Mouse (Mus musculus) liver, embryonic 16.5 days (tissue): ENCODE results near the gene Ang5. TPM values are rescaled to one million over a fixed set of nuclear protein-coding genes. Genes with fewer than 3 reads are reported as not detected.
"Not testable (repeated sequence)": the region's sequence is repeated elsewhere in the genome, so short reads cannot be mapped to it uniquely, and the experiment has no call there.

Experiments used
- ATAC-seq: fragments of 200-750 bp; cut with Nextera tagmentation; 2 replicates; pipeline ENCODE4 v1.8.0; 2017; ENCODE audit warnings: low read depth, mild to moderate bottlenecking, moderate number of reproducible peaks, moderate library complexity
- H3K27ac ChIP-seq: fragments of 300-500 bp; sonication (generic); 2 replicates; pipeline ENCODE4 v1.5.1; 2014; ENCODE audit warnings: mild to moderate bottlenecking, low read length
- H3K27me3 ChIP-seq: fragments of 300-500 bp; sonication (generic); 2 replicates; pipeline ENCODE4 v1.6.1; 2014; ENCODE audit warnings: low read depth, low read length, mixed read lengths; ENCODE audit not compliant: control insufficient read depth, insufficient read depth
- H3K36me3 ChIP-seq: fragments of 300-500 bp; sonication (generic); 2 replicates; pipeline ENCODE4 v1.6.1; 2014; ENCODE audit warnings: mild to moderate bottlenecking; ENCODE audit not compliant: control insufficient read depth, insufficient read depth
- H3K4me1 ChIP-seq: fragments of 300-500 bp; sonication (generic); 2 replicates; pipeline ENCODE4 v1.6.1; 2014; ENCODE audit warnings: low read depth, low read length, mixed read lengths; ENCODE audit not compliant: control insufficient read depth
- H3K4me2 ChIP-seq: fragments of 300-500 bp; sonication (generic); 2 replicates; pipeline ENCODE4 v1.6.1; 2014; ENCODE audit warnings: low read depth, low read length, mixed read lengths
- H3K4me3 ChIP-seq: fragments of 300-500 bp; sonication (generic); 2 replicates; pipeline ENCODE4 v1.5.1; 2014; ENCODE audit warnings: low read depth, mild to moderate bottlenecking, low read length
- H3K9ac ChIP-seq: fragments of 300-500 bp; sonication (generic); 2 replicates; pipeline ENCODE4 v1.6.1; 2014; ENCODE audit warnings: low read depth, low read length
- H3K9me3 ChIP-seq: fragments of 300-500 bp; sonication (generic); replicated peaks from 2 replicates; pipeline ENCODE4 v1.6.1; 2016; ENCODE audit warnings: low read length; ENCODE audit not compliant: control insufficient read depth
- WGBS: fragments of 180-500 bp; shearing (Covaris S2); extraction: QIAGEN DNeasy Blood & Tissue Kit; methylation state at CpG from one replicate; pipeline ENCODE4 v1.1.7; 2014; ENCODE audit not compliant: insufficient replicate concordance; 5-methylcytosine and 5-hydroxymethylcytosine counted together
- polyA plus RNA-seq: library from polyadenylated mRNA; unstranded; fragments of >200 nt; fragmentation: Nextera tagmentation; extraction: Ambion mirVana; gene quantifications from 2 replicates; pipeline ENCODE4 v1.2.1, GENCODE M21; 2015

Gene Ang5
- polyA plus RNA-seq: not detected in 2 replicates

DNA sequence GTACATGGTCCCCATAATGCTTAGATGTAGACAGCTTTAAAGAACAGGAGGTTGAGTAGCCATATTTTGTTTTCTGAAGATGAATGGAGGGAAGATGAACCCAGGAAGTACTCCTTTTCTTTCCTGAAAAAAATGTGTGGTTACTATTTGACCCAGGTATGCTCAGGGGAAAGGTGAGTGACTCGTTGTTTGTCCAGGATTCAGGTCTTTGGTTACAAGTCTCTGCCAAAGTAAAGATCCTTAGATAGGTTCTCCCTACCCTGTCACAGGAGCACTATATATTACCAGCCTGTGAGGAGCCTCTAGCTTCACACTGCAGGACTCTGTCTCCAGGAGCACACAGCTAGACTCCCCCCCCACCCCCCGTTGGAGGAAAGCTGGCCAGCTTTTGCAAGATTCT lies at the start of gene Ang5:
Gene Ang5 (plus strand): TSS at position 301 of the 400 bp plus-strand sequence.
- H3K9me3 ChIP-seq, H3K4me1 ChIP-seq, H3K27ac ChIP-seq, H3K36me3 ChIP-seq, H3K4me3 ChIP-seq, ATAC-seq, H3K27me3 ChIP-seq, H3K4me2 ChIP-seq, H3K9ac ChIP-seq: not testable (repeated sequence)
- no CpG with 5 or more reads among the region's 2 CpGs for WGBS

DNA sequence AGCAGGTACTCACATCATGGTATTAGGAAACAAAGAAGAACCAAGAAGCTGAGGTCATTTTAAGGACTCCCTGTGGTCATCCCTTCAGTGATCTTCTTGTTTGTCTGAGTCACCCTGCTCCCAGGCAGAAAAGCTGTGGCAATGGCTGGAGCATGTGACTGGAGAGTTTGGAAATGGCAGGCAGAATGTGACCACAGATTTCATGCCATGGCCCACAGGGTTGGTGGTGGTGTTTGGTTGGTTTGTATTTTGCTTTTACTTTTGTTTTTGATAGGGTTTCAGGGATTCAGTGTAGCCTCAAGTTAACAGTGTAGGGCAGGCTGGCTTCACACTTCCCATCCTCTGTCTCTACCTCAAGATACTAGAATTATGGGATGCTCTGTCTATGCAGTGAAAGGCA lies 38.7 kb upstream of the Ang5 start:
- H3K9me3 ChIP-seq, H3K4me3 ChIP-seq, ATAC-seq: not testable (repeated sequence)

DNA sequence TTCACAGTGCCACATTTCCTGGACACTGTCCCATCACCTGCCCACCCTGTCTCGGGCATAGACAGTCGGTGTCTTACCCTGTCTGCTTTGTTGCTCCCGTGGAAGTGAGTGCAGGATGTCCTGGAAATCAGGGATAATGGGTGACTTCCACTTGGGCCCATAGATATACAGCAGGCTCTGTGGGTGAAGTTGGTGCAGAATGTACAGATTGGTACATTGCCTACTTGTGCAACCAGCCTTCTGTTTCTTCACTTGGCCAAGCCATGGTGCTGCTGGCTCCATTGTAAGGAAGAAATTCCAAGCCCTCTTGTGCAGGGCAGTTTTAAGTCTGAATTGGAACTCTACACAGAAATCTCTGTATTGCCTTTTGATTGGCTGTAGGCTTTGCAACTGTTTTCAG lies 33.4 kb upstream of the Ang5 start, which contains the start of gene Ear10:
Gene Ear10 (minus strand): TSS at position 101 of the 400 bp plus-strand sequence.
- H3K4me1 ChIP-seq, H3K9me3 ChIP-seq, H3K4me3 ChIP-seq, H3K27ac ChIP-seq, ATAC-seq, H3K36me3 ChIP-seq, H3K4me2 ChIP-seq, H3K27me3 ChIP-seq, H3K9ac ChIP-seq: not testable (repeated sequence)
- 67% methylated on average over 3 of the region's 3 CpGs for WGBS

More for the DNA sequence above, 38.7 kb upstream of the Ang5 start:
- H3K27me3 ChIP-seq, H3K4me2 ChIP-seq, H3K27ac ChIP-seq, H3K9ac ChIP-seq, H3K36me3 ChIP-seq, H3K4me1 ChIP-seq: not testable (repeated sequence)

DNA sequence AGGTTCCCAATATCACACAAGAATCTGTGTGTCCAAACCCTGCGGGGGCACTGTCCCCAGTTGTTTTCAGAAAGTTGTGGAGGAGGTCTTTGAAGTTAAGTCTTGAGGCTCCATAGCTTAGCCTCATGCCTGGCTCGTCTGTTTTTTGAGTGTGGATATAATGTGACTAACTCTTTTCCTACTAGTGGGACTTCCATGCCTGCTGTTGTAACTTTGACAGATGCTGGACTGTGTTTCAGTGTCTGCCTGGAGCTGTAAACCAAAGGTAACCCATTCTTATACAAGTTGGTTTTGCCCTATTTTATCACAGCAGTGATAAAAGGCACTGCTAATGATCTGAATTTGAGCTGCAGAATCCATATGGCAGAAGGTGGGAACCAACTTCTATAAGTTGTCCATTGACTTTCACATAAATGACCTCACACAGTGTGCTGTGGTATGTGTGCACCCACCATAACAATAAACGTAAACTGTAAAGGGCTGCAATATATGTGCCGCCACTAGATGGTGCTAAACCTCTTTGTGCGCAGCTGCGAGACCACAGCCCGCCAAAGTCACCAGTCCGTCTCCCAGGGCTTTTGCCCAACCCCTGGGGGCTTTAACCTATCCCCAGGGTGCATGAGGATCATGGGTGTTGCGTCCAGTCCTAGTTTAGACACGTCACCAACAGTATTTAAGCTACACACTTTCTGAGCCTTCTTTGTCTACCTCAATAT lies 32.0 kb upstream of the Ang5 start, which contains the start of gene Gm8113:
Gene Gm8113 (plus strand): TSS at position 703 of the 716 bp plus-strand sequence.
- not testable (repeated sequence) for H3K27me3 ChIP-seq, H3K4me1 ChIP-seq, H3K36me3 ChIP-seq, H3K9me3 ChIP-seq
- peak within 1 kb of the TSS; percentile 64 for H3K9ac ChIP-seq
- WGBS: 9% methylated on average over 10 of the region's 10 CpGs
- peak; percentile 85 for ATAC-seq
- peak within 1 kb of the TSS; percentile 67 for H3K4me3 ChIP-seq
- H3K27ac ChIP-seq: peak within 1 kb of the TSS; percentile 67
- H3K4me2 ChIP-seq: peak within 1 kb of the TSS; percentile 70

DNA sequence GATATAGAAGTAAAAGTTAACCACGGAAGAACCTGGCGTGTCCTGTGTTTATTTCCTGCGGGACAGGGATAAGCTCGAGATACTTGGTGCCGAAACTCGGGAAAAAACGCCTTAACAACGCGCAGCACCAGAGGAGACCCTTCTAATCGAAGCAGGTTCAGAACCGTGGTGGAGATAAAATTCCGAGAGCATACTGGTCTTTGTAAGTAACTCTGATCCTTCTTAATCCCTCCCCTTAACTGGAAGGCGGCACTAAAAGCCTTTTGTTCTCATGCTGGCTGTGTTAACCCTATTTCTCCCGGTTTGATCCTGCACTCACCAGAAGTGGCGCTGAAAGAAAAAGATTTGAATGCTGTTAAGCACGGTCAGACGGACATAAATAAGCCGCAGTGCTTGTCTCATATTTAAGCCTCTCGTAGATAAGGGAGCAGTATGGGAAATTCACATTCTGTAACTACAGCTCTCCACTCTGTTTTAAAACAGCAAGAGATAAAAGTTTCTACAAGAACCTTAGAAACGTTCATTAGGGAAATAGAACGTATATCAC lies 31.4 kb upstream of the Ang5 start:
- H3K36me3 ChIP-seq, H3K27me3 ChIP-seq, H3K9me3 ChIP-seq, H3K4me1 ChIP-seq: not testable (repeated sequence)
- ATAC-seq: peak; percentile 53; the same call in 1 of the 2 replicates
- H3K9ac ChIP-seq: peak overlapping the region; percentile 64
- peak overlapping the region; percentile 67 for H3K4me3 ChIP-seq
- peak overlapping the region; percentile 67 for H3K27ac ChIP-seq
- peak overlapping the region; percentile 70 for H3K4me2 ChIP-seq
- under 1% methylated on average over 21 of the region's 21 CpGs for WGBS

DNA sequence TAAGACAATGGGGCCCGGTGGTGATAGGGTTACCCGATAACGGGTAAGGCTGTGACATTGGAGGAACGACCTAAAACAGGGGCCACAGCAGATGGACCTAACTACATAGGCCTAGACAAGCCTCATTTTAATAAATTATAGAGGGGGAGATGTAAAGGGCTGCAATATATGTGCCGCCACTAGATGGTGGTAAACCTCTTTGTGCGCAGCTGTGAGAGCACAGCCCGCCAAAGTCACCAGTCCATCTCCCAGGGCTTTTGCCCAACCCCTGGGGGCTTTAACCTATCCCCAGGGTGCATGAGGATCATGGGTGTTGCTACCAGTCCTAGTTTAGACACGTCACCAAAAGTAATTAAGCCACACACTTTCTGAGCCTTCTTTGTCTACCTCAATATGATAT lies 23.9 kb upstream of the Ang5 start:
- H3K36me3 ChIP-seq, H3K27me3 ChIP-seq, H3K4me3 ChIP-seq, H3K9ac ChIP-seq, H3K27ac ChIP-seq, H3K4me2 ChIP-seq, H3K4me1 ChIP-seq, H3K9me3 ChIP-seq, ATAC-seq: not testable (repeated sequence)
- WGBS: 22% methylated on average over 8 of the region's 8 CpGs

DNA sequence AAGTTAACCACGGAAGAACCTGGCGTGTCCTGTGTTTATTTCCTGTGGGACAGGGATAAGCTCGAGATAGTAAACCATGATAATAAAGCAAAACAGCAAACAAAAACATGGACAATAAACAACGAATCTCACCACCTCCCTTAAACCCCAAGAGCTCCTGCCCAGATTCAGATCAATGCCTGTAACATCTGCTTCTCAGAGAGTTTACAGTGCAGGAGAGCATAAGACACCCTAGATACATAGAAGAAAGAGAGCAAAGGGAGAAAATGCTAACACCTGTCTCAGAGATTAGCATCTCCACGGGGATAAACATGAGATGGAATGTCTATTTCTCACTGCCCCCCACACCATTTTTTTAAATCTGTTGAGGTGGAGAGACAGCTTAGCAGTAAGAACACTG lies 23.5 kb upstream of the Ang5 start:
- H3K36me3 ChIP-seq, H3K4me1 ChIP-seq, H3K27ac ChIP-seq, ATAC-seq, H3K9me3 ChIP-seq, H3K9ac ChIP-seq, H3K27me3 ChIP-seq, H3K4me2 ChIP-seq, H3K4me3 ChIP-seq: not testable (repeated sequence)
- WGBS: 42% methylated on average over 5 of the region's 5 CpGs

DNA sequence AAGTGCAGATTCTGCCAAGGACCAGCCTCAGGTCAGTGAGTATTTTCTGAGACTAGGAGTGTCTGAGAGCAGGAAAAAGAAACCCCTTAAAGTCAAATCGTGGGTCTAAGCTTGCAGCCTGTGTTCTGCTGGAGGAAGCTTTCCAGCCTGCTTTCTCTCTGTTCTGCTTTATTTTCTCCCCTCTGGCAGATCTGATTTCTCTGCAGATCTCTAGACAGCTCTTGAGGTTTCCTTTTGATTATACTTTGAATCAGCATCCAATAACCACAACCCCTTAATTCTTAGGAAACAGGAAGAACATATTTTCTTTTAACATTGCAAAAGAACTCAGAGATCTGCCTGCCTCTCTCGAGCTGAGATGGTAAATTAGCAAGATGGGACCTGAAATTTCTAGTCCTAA lies 3.5 kb upstream of the Ang5 start:
- 0% methylated on average over 2 of the region's 2 CpGs for WGBS
- not testable (repeated sequence) for H3K36me3 ChIP-seq

DNA sequence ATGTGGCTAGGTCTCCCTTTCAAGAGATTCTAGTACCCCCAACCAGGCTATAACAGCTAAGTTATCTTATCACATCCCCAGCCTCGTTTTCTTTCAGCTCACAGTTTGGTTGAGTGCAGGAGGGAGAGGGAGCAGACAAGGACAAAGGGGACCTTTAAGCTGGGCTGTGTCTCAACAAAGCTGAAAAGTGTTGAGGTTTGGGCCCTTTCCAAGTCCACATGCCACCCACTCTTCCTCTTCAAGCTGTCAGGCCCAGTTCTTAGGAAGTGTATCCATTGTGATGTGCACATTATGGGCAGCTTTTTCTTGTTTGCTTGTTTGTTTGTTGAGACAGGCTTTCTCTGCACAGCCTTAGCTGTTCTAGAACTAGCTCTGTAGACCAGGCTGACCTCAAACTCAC lies 1.8 kb upstream of the Ang5 start:
- H3K27me3 ChIP-seq, H3K9me3 ChIP-seq, H3K27ac ChIP-seq, H3K36me3 ChIP-seq, H3K4me3 ChIP-seq, H3K4me1 ChIP-seq, ATAC-seq, H3K4me2 ChIP-seq, H3K9ac ChIP-seq: not testable (repeated sequence)
- WGBS: no CpG with 5 or more reads among the region's 1 CpGs

More for the DNA sequence above, 3.5 kb upstream of the Ang5 start:
- not testable (repeated sequence) for H3K9me3 ChIP-seq, H3K27me3 ChIP-seq, H3K4me2 ChIP-seq, H3K27ac ChIP-seq, H3K9ac ChIP-seq, ATAC-seq, H3K4me3 ChIP-seq, H3K4me1 ChIP-seq
